Mouse (Mus musculus) thymus, postnatal 4 days (tissue): Measurements from ENCODE around the gene Hoxc4.

Experiments
- DNase-seq: peaks from one replicate; pipeline ENCODE4 v3.0.0; 2021

Hoxc4 gene

DNA sequence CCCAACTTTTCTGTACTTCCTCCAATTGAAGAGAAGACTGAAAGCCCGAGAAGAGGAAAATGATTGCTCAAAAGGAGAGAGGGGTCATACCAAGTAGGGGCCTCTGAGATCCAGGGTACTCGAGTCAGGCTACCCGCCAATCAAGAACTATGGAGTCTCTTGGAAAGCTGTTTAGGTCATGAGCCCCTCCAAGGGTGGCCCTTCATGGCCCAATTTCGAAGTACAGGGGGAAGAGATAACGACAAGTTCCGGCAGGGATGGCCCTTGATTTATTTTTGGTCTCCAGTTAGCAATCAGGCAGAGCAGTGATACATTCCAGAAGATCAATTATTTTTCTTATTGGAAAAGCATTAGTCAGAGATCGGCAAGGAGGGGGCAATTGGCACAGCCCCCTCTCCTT lies 27.0 kb upstream of the Hoxc4 start:
- DNase-seq, result no peak

- DNase-seq, result no peak
Observed at GRCm38 (mm10) chr15:102992206-102992605, 26.5 kb upstream of the Hoxc4 start.

DNA sequence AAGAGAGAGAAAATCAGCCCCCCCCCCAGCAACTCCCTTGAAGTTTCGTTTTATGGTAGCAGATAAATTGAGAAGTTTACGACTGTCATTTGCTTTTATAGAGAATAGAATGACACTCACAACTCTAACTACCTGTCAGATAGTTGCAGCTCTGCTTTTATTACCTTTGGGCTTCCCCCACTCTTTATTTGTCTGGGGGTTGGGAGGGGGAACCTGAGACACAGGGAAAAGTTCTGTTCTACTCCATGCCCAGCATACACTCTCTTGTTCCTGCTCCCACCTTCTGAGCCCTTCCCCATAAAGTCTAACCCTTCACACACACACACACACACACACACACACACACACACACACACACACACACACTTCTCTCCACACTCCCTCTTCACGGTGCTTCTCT lies 25.9 kb upstream of the Hoxc4 start:
- DNase-seq, result no peak

- no peak for DNase-seq
Observed at GRCm38 (mm10) chr15:102996548-102996947, 22.2 kb upstream of the Hoxc4 start.

DNA sequence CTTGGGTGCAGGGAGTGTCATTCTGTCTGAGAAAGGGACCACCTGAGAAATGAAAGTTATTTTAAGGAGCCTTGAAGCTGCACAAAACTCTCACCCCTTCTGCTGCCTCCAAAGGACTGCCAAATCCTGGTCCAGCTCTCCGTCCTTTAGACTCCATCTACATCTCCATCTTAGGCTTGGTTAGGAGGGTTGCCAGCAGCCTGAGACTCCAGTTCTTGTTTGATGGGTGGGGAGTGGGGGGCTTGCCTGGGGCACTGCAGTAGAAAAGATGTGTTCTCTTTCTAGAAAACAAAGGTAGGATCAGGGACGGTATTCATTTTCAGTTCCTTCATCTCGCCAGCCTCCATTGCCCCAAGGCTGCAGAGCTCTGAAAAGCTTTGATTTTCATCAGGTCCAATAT lies 21.3 kb upstream of the Hoxc4 start:
- DNase-seq, result no peak

DNA sequence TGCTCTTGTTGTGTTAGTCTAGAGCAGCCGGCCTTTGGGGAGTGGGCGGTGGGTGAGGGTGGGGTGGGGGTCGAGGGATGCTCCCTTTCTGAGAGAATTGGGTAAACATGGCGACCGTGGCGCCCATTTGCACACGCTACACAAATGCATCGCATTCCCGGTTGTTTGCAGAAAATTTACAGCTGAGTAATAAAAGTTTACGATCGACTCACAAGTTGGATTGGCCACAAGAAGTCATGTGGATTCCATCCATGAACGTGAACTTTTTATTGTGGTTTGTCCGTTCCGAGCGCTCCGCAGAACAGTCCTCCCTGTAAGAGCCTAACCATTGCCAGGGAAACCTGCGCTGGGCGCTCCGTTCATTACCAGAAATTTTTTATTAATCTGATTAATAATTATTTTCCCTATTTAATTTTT lies 20.8 kb upstream of the Hoxc4 start, which contains the start of gene Hoxc6:
Gene Hoxc6 (plus strand): TSS at position 319 of the 417 bp plus-strand sequence.
- no peak for DNase-seq

DNA sequence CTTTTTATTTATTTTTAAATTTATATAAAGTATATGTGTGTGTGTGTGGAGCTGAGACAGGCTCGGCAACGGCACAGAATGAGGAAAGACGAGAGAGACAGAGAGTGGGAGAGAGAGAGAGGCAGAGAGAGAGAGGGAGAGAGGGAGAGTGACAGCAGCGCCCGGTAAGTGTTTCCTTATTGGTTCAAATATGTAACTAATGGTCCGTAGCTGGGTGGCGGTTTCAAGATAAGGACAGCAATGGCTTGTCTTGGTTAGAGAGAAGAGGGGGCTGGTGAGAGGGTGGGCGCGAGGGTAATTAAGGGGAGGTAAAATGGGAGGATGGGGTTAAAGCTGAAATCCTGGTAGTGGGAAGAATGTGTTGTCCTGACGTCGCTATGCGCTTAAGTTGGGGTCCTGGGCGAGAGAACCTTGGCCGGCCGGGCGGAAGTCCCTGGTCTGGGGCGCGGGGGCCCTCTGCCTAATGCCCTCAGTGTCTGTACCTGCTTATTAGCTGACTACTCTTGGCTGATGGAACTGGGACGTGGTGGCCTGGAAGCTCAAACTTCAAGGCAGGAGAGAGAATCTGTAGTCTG lies 20.0 kb upstream of the Hoxc4 start:
- no peak for DNase-seq

GRCm38 (mm10) chr15:102999183-102999831 lies 19.4 kb upstream of the Hoxc4 start:
- DNase-seq, result peak; percentile 53

DNA sequence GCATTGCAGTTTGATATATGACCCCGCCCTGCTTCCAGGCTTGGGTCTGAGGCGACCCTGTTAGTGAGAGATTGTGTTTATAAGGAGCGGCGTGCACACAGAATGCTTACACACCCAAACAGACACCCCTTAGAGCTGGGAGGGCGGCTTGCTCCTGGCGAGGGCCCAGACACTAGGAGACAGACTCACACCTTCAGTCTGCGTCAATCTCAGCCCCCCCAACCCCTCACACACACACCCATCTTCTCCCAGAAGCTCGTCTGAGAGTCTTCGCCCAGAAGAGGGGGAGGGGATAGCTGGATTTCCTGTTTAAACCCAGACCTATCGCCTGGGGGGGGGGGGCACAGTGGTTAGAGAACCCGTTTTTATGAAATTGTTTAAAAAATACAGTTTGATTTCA lies 18.8 kb upstream of the Hoxc4 start:
- DNase-seq, result no peak

GRCm38 (mm10) chr15:103000501-103000901 lies 18.2 kb upstream of the Hoxc4 start:
- DNase-seq, result no peak

DNA sequence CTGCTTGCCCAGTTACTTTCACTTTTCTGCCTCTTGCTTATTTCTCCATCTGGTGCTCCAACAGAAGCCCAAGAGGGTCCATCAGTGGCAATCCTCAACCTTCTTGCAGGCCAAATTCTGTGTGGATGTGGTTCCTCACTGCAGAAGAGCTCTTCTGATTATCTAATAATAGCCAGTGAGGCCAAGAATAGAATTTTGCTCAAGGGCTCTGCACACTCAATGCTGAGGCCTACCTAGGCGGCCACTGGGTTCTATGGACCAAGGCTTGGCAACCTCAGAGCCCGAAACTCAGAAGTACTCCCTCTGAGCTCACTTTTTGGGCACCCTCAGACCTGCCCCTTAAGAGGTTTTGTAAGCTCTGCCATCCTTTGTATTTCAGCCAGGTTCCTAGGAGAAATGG lies 17.4 kb upstream of the Hoxc4 start:
- no peak for DNase-seq

DNA sequence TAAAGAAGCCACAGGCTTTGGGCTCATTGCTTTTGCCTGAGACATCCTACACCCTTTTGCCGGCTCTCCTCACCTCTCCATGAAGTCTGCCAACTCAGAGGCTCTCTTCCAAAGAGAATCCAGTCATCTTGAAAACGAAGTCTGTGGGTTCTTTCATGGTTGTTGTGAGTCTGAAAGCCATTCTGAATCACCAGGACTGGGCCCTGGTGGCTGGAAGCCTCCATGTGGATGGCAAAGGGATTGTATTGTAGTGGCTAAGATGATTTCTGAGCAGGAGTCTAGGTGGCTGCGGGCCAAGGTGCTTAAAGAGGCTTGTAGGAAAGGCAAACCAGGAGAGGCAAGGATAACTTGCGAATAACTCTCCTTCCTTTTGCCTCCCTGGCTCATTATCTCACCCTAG lies 16.6 kb upstream of the Hoxc4 start:
- DNase-seq, result no peak

DNA sequence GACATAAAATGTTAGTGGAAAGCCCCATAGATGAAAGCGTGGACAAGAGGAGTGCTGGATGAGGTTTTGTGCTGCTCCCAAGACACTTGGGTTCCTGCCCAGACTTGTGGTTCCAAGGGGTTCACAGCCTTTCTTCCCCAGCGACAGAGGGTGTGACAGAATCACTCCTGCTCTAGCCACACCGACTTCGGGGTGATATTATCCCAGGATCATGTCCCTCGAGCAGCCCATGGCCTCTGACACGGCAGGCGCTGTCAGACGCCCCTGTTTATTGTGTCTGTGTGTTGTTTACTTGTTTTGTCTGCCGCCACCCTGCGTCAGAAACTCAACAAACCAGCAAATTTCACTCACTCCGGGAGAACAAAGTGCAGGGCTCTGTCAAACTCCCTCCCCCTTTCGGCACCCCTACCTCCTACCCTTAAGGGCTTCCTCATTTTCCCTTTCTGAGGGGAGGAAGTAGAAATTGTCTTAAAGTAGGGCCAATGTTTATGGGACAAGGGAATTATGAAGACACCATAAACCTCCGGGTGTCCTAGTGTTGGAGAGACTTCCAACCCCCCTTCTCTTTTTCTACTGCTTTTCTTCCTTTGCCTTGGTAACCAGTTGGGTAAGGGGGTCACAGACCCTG lies 15.8 kb upstream of the Hoxc4 start:
- no peak for DNase-seq

- DNase-seq, result no peak
Observed at GRCm38 (mm10) chr15:103005308-103005707, 13.4 kb upstream of the Hoxc4 start.

- DNase-seq, result no peak
Observed at GRCm38 (mm10) chr15:103005797-103006196, 12.9 kb upstream of the Hoxc4 start.

DNA sequence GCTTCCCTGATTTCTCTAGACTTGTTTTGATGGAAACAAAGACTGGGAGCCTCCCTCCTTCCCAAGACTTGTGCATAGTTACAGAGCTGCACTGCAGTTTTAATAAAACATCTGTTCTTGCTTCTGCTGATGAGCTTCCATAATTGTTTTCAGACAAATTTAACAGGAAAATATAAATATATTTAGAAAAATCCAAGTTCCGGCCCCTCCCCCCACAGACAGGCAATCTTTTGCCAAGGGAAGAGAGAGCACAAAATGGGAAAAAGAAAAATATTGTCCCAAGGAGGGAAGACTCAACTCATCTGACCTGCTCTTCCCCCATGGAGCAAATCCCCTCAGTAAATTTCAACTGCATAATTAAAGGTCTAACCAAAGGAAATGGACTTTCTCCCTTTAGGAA lies 12.4 kb upstream of the Hoxc4 start:
- no peak for DNase-seq

- DNase-seq, result no peak
Observed at GRCm38 (mm10) chr15:103009265-103010111, 9.2 kb upstream of the Hoxc4 start.

- DNase-seq, result no peak
Observed at GRCm38 (mm10) chr15:103010112-103010846, 8.5 kb upstream of the Hoxc4 start.

GRCm38 (mm10) chr15:103010847-103011555 lies 7.7 kb upstream of the Hoxc4 start:
- no peak for DNase-seq

DNA sequence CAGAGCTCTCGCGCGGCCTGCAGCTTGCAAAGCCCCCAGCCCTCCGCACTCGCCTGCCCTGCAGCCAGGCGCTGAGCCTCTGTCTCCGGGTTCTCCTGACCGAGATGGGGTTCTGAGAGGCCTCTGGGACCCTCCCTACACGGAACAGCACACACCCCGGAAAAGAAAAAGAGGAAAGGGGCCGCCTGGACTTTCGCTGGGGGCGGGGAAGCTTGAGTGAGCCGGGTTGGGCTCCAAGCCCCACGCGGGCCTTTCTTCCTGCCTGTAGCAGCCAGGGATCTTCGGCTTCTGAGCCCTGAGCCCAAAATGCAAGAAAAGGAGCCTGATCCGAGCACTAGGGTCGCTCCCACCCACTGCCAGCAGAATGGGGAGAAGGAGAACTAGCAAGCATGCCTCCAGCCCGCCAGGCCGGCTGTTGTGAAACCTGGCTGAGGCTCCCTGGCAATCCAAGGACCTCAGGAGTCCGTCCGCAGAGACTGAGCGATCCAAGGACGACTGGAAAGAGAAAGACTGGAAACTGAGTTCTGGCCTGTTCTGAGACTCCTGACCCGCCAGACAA lies 6.7 kb upstream of the Hoxc4 start:
- DNase-seq, result no peak

GRCm38 (mm10) chr15:103013238-103013984 lies 5.3 kb upstream of the Hoxc4 start:
- DNase-seq, result peak; percentile 60
